Mouse (Mus musculus) MEL-GATA-1-ER (cell line): ENCODE data around the gene Gm3336.

Experiments
- DNase-seq: peaks from one replicate; pipeline ENCODE4 v3.0.0-alpha.2; 2012; ENCODE audit warnings: low read depth; ENCODE audit errors: extremely low read depth

Gm3336 gene

GRCm38 (mm10) chr8:70695318-70696018, 22.9 kb upstream of the Gm3336 start:
- DNase-seq: peak; percentile 71

GRCm38 (mm10) chr8:70696019-70696885, 22.1 kb upstream of the Gm3336 start:
- peak; percentile 24 for DNase-seq

- DNase-seq: no peak
These were observed 21.4 kb upstream of the Gm3336 start for GRCm38 (mm10) chr8:70696946-70697345.

GRCm38 (mm10) chr8:70697366-70698250, 20.7 kb upstream of the Gm3336 start:
- DNase-seq: no peak

GRCm38 (mm10) chr8:70698310-70699109, 19.8 kb upstream of the Gm3336 start, which contains the start of gene Jund:
Gene Jund (plus strand): TSS chr8:70698949.
- peak; percentile 87 for DNase-seq

GRCm38 (mm10) chr8:70699116-70699833, 19.1 kb upstream of the Gm3336 start:
- no peak for DNase-seq

GRCm38 (mm10) chr8:70699834-70700554, 18.3 kb upstream of the Gm3336 start:
- no peak for DNase-seq

- DNase-seq: no peak
These were observed 17.8 kb upstream of the Gm3336 start for GRCm38 (mm10) chr8:70700555-70700922.

- no peak for DNase-seq
These were observed 17.0 kb upstream of the Gm3336 start for GRCm38 (mm10) chr8:70701048-70701981.

GRCm38 (mm10) chr8:70701982-70702841, 16.1 kb upstream of the Gm3336 start:
- no peak for DNase-seq

- no peak for DNase-seq
These were observed 15.5 kb upstream of the Gm3336 start for GRCm38 (mm10) chr8:70702842-70703182.

GRCm38 (mm10) chr8:70703287-70703686, 15.1 kb upstream of the Gm3336 start, which contains the start of gene Iqcn:
Gene Iqcn (plus strand): TSS chr8:70703457.
- no peak for DNase-seq

GRCm38 (mm10) chr8:70708281-70708680, 10.1 kb upstream of the Gm3336 start:
- DNase-seq: no peak

GRCm38 (mm10) chr8:70709794-70710193, 8.5 kb upstream of the Gm3336 start:
- no peak for DNase-seq

- no peak for DNase-seq
These were observed 8.0 kb upstream of the Gm3336 start for GRCm38 (mm10) chr8:70710296-70710695.

- no peak for DNase-seq
These were observed 7.3 kb upstream of the Gm3336 start for GRCm38 (mm10) chr8:70711041-70711440.

GRCm38 (mm10) chr8:70713991-70714390, 4.4 kb upstream of the Gm3336 start:
- no peak for DNase-seq
